Mouse (Mus musculus): ENCODE measurements around the gene Pnma1. TPM values are rescaled to one million over a fixed set of nuclear protein-coding genes. Genes with fewer than 3 reads are reported as not detected.

Pnma1 gene
- 1 to 10 TPM; 8.5 to 9.0 TPM for total RNA-seq (2023)

GRCm38 (mm10) chr12:84147954-84148621 is at the start of gene Pnma1:
Gene Pnma1, minus strand, starts transcription at chr12:84148489.

GRCm38 (mm10) chr12:84114153-84114994 is 33.9 kb downstream of the Pnma1 start, which contains the start of gene Dnal1:
Gene Dnal1, plus strand, starts transcription at chr12:84114366.

GRCm38 (mm10) chr12:84100604-84101492 is 47.4 kb downstream of the Pnma1 start, which contains the start of gene Acot6:
Gene Acot6, plus strand, starts transcription at chr12:84100654.

Other genes starting within 250 kb of the Pnma1 start
- gene Numb, start 226.6 kb downstream of the Pnma1 start, total RNA-seq (2023): 10 to 100 TPM; 58.5 to 62.4 TPM
- gene Riox1, start 197.9 kb downstream of the Pnma1 start, total RNA-seq (2023): 10 to 100 TPM; 25.0 to 28.7 TPM
- gene Heatr4, start 163.6 kb downstream of the Pnma1 start, total RNA-seq (2023): under 1 TPM in 1 of 2 experiments, not detected in 1; 0.30 TPM
- 10 to 100 TPM; 54.4 to 63.1 TPM for gene Acot2, start 160.6 kb downstream of the Pnma1 start, total RNA-seq (2023)
- gene Acot1, start 139.0 kb downstream of the Pnma1 start, total RNA-seq (2023): 1 to 10 TPM; 1.9 to 5.7 TPM
- under 1 TPM in 1 of 2 experiments, not detected in 1; 0.15 TPM for gene Acot4, start 110.1 kb downstream of the Pnma1 start, total RNA-seq (2023)
- not detected for gene Gm49366, start 109.6 kb downstream of the Pnma1 start, total RNA-seq (2023)
- gene Acot3, start 96.3 kb downstream of the Pnma1 start, total RNA-seq (2023): not detected
- gene Acot5, start 79.2 kb downstream of the Pnma1 start, total RNA-seq (2023): not detected
- gene Acot6, start 47.8 kb downstream of the Pnma1 start, total RNA-seq (2023): 1 to 10 TPM; 3.1 to 3.6 TPM
- 1 to 10 TPM in 1 of 2 experiments, under 1 TPM in 1; 0.89 to 1.0 TPM for gene Dnal1, start 34.1 kb downstream of the Pnma1 start, total RNA-seq (2023)
- 10 to 100 TPM; 90.8 to 95.5 TPM for gene Elmsan1, start 70.4 kb upstream of the Pnma1 start, total RNA-seq (2023)
- gene Ptgr2, start 136.7 kb upstream of the Pnma1 start, total RNA-seq (2023): 10 to 100 TPM; 17.4 to 19.6 TPM
- 10 to 100 TPM; 71.7 to 81.9 TPM for gene Zfp410, start 168.4 kb upstream of the Pnma1 start, total RNA-seq (2023)
- gene Coq6, start 213.2 kb upstream of the Pnma1 start, total RNA-seq (2023): 10 to 100 TPM; 22.9 to 23.9 TPM
- gene Fam161b, start 213.3 kb upstream of the Pnma1 start, total RNA-seq (2023): 1 to 10 TPM; 1.3 TPM

Data from T-cell, adult 66 days (primary cell).